Mouse (Mus musculus) hindbrain, embryonic 15.5 days (tissue): ENCODE data around the gene Caskin2. TPM values are rescaled to one million over a fixed set of nuclear protein-coding genes. Genes with fewer than 3 reads are reported as not detected.

Experiments
- ATAC-seq: fragments of 200-750 bp; cut with Nextera tagmentation; 2 replicates; pipeline ENCODE4 v1.8.0; 2017; ENCODE audit warnings: low read depth, moderate number of reproducible peaks, moderate TSS enrichment; ENCODE audit not compliant: low FRiP score
- H3K27ac ChIP-seq: fragments of 300-500 bp; sonication (generic); replicated peaks from 2 replicates; pipeline ENCODE4 v1.5.1; 2015; ENCODE audit warnings: mild to moderate bottlenecking, inconsistent platforms
- H3K27me3 ChIP-seq: fragments of 300-500 bp; sonication (generic); 2 replicates; pipeline ENCODE4 v1.6.1; 2015; ENCODE audit warnings: control low read depth, inconsistent platforms
- H3K36me3 ChIP-seq: fragments of 300-500 bp; sonication (generic); 2 replicates; pipeline ENCODE4 v1.6.1; 2015; ENCODE audit warnings: control low read depth, inconsistent platforms
- H3K4me1 ChIP-seq: fragments of 300-500 bp; sonication (generic); replicated peaks from 2 replicates; pipeline ENCODE4 v1.6.1; 2015; ENCODE audit warnings: control low read depth, inconsistent platforms
- H3K4me2 ChIP-seq: fragments of 300-500 bp; sonication (generic); 2 replicates; pipeline ENCODE4 v1.6.1; 2015; ENCODE audit warnings: moderate library complexity, mild to moderate bottlenecking, inconsistent platforms
- H3K4me3 ChIP-seq: fragments of 300-500 bp; sonication (generic); 2 replicates; pipeline ENCODE4 v1.5.1; 2015; ENCODE audit warnings: mild to moderate bottlenecking, inconsistent platforms
- H3K9ac ChIP-seq: fragments of 300-500 bp; sonication (generic); 2 replicates; pipeline ENCODE4 v1.6.1; 2015; ENCODE audit warnings: inconsistent platforms
- H3K9me3 ChIP-seq: fragments of 300-500 bp; sonication (generic); 2 replicates; pipeline ENCODE4 v1.6.1; 2016; ENCODE audit warnings: control low read depth, inconsistent platforms
- WGBS: fragments of 180-500 bp; shearing (Covaris S2); methylation state at CpG from one replicate; pipeline ENCODE4 v1.1.7; 2015; 5-methylcytosine and 5-hydroxymethylcytosine counted together
- polyA plus RNA-seq: library from polyadenylated mRNA; unstranded; fragments of >200 nt; fragmentation: Nextera tagmentation; extraction: Ambion mirVana; gene quantifications from 2 replicates; pipeline ENCODE4 v1.2.1, GENCODE M21; 2015

Gene Caskin2
- polyA plus RNA-seq, 1 experiment from 2014 or later: 12.2 TPM

GRCm38 (mm10) chr11:115841044-115841443 lies 27.6 kb upstream of the Caskin2 start:
- Histone ChIP-seq H3K36me3 (no peaks in the 10 kb centered on the region), H3K27me3 (no peaks in the 10 kb centered on the region), H3K4me3 (no peak overlapping the region), H3K9me3 (no peaks in the 10 kb centered on the region), H3K27ac (no peak overlapping the region), H3K9ac (no peak overlapping the region), H3K4me2 (no peak overlapping the region), H3K4me1 (no peaks in the 10 kb centered on the region)
- 84% methylated on average over 6 of the region's 6 CpGs for WGBS
- ATAC-seq: no peak

GRCm38 (mm10) chr11:115839732-115840131 lies 26.3 kb upstream of the Caskin2 start:
- Histone ChIP-seq H3K4me2 (no peak overlapping the region), H3K9me3 (no peaks in the 10 kb centered on the region), H3K27me3 (no peaks in the 10 kb centered on the region), H3K4me1 (no peaks in the 10 kb centered on the region), H3K36me3 (no peaks in the 10 kb centered on the region), H3K4me3 (no peak overlapping the region), H3K9ac (no peak overlapping the region), H3K27ac (no peak overlapping the region)
- WGBS: 76% methylated on average over 3 of the region's 3 CpGs
- no peak for ATAC-seq

GRCm38 (mm10) chr11:115838895-115839311 lies 25.5 kb upstream of the Caskin2 start:
- WGBS: 46% methylated on average over 4 of the region's 4 CpGs
- ATAC-seq: no peak

GRCm38 (mm10) chr11:115837606-115838345 lies 24.3 kb upstream of the Caskin2 start:
- no peaks in the 10 kb centered on the region for H3K27me3 ChIP-seq

More at GRCm38 (mm10) chr11:115838895-115839311, 25.5 kb upstream of the Caskin2 start:
- H3K4me2 ChIP-seq: no peak overlapping the region
- H3K4me3 ChIP-seq: no peak overlapping the region
- H3K27ac ChIP-seq: no peak overlapping the region
- H3K36me3 ChIP-seq: no peaks in the 10 kb centered on the region
- no peaks in the 10 kb centered on the region for H3K4me1 ChIP-seq
- H3K9me3 ChIP-seq: no peaks in the 10 kb centered on the region
- no peaks in the 10 kb centered on the region for H3K27me3 ChIP-seq
- H3K9ac ChIP-seq: no peak overlapping the region

GRCm38 (mm10) chr11:115836656-115837395 lies 23.4 kb upstream of the Caskin2 start:
- H3K9me3 ChIP-seq: no peaks in the 10 kb centered on the region
- H3K27ac ChIP-seq: no peak overlapping the region
- no peaks in the 10 kb centered on the region for H3K4me1 ChIP-seq
- no peak overlapping the region for H3K4me2 ChIP-seq
- H3K4me3 ChIP-seq: no peak overlapping the region
- WGBS: 38% methylated on average over 11 of the region's 11 CpGs
- ATAC-seq: no peak
- no peak overlapping the region for H3K9ac ChIP-seq
- peaks cover 2% of the 10 kb centered on the region; the same call in 1 of the 2 replicates for H3K27me3 ChIP-seq
- H3K36me3 ChIP-seq: no peaks in the 10 kb centered on the region

More at GRCm38 (mm10) chr11:115837606-115838345, 24.3 kb upstream of the Caskin2 start:
- Histone ChIP-seq H3K9ac (no peak overlapping the region), H3K4me2 (no peak overlapping the region), H3K4me3 (no peak overlapping the region), H3K27ac (no peak overlapping the region), H3K9me3 (no peaks in the 10 kb centered on the region), H3K36me3 (no peaks in the 10 kb centered on the region), H3K4me1 (no peaks in the 10 kb centered on the region)
- ATAC-seq: no peak
- 92% methylated on average over 22 of the region's 22 CpGs for WGBS

GRCm38 (mm10) chr11:115834033-115834432 lies 20.6 kb upstream of the Caskin2 start:
- Histone ChIP-seq H3K9ac (no peak overlapping the region), H3K27ac (no peak overlapping the region), H3K4me3 (no peak overlapping the region), H3K36me3 (no peaks in the 10 kb centered on the region), H3K4me2 (no peak overlapping the region), H3K9me3 (no peaks in the 10 kb centered on the region), H3K27me3 (peaks cover 21% of the 10 kb centered on the region), H3K4me1 (no peaks in the 10 kb centered on the region)
- 53% methylated on average over 6 of the region's 6 CpGs for WGBS
- ATAC-seq: no peak

- WGBS: 28% methylated on average over 8 of the region's 8 CpGs
- H3K4me2 ChIP-seq: no peak overlapping the region
- H3K4me3 ChIP-seq: no peak overlapping the region
- ATAC-seq: no peak
- no peaks in the 10 kb centered on the region for H3K4me1 ChIP-seq
- no peak overlapping the region for H3K27ac ChIP-seq
- no peak overlapping the region for H3K9ac ChIP-seq
- H3K36me3 ChIP-seq: no peaks in the 10 kb centered on the region
- peaks cover 21% of the 10 kb centered on the region for H3K27me3 ChIP-seq
- H3K9me3 ChIP-seq: no peaks in the 10 kb centered on the region
Observed at GRCm38 (mm10) chr11:115833021-115833513, 19.6 kb upstream of the Caskin2 start.

GRCm38 (mm10) chr11:115832523-115832922 lies 19.1 kb upstream of the Caskin2 start:
- Histone ChIP-seq H3K9ac (no peak overlapping the region), H3K4me2 (no peak overlapping the region), H3K4me3 (no peak overlapping the region)

GRCm38 (mm10) chr11:115832064-115832463 lies 18.6 kb upstream of the Caskin2 start:
- Histone ChIP-seq H3K4me1 (no peaks in the 10 kb centered on the region), H3K9ac (no peak overlapping the region), H3K27ac (no peak overlapping the region), H3K4me2 (no peak overlapping the region), H3K36me3 (no peaks in the 10 kb centered on the region), H3K9me3 (no peaks in the 10 kb centered on the region), H3K27me3 (peaks cover 25% of the 10 kb centered on the region), H3K4me3 (no peak overlapping the region)
- 68% methylated on average over 6 of the region's 6 CpGs for WGBS
- ATAC-seq: no peak

More at GRCm38 (mm10) chr11:115832523-115832922, 19.1 kb upstream of the Caskin2 start:
- Histone ChIP-seq H3K36me3 (no peaks in the 10 kb centered on the region), H3K4me1 (no peaks in the 10 kb centered on the region), H3K27me3 (peaks cover 24% of the 10 kb centered on the region), H3K9me3 (no peaks in the 10 kb centered on the region), H3K27ac (no peak overlapping the region)
- ATAC-seq: no peak
- WGBS: 11% methylated on average over 8 of the region's 8 CpGs

GRCm38 (mm10) chr11:115831518-115831917 lies 18.1 kb upstream of the Caskin2 start:
- Histone ChIP-seq H3K4me3 (no peak overlapping the region), H3K4me2 (no peak overlapping the region)
- 47% methylated on average over 3 of the region's 3 CpGs for WGBS

GRCm38 (mm10) chr11:115830550-115831325 lies 17.3 kb upstream of the Caskin2 start:
- Histone ChIP-seq H3K27ac (no peak overlapping the region), H3K27me3 (peaks cover 34% of the 10 kb centered on the region), H3K4me3 (no peak overlapping the region), H3K9ac (no peak overlapping the region), H3K9me3 (no peaks in the 10 kb centered on the region), H3K36me3 (no peaks in the 10 kb centered on the region), H3K4me1 (no peaks in the 10 kb centered on the region), H3K4me2 (no peak overlapping the region)
- no peak for ATAC-seq
- WGBS: 23% methylated on average over 25 of the region's 25 CpGs

More at GRCm38 (mm10) chr11:115831518-115831917, 18.1 kb upstream of the Caskin2 start:
- ATAC-seq: no peak
- peaks cover 28% of the 10 kb centered on the region for H3K27me3 ChIP-seq
- no peak overlapping the region for H3K9ac ChIP-seq
- H3K4me1 ChIP-seq: no peaks in the 10 kb centered on the region
- no peak overlapping the region for H3K27ac ChIP-seq
- no peaks in the 10 kb centered on the region for H3K9me3 ChIP-seq
- H3K36me3 ChIP-seq: no peaks in the 10 kb centered on the region
